ENCODE assay signal across 26 mouse cellular contexts in the genomic region with DNA sequence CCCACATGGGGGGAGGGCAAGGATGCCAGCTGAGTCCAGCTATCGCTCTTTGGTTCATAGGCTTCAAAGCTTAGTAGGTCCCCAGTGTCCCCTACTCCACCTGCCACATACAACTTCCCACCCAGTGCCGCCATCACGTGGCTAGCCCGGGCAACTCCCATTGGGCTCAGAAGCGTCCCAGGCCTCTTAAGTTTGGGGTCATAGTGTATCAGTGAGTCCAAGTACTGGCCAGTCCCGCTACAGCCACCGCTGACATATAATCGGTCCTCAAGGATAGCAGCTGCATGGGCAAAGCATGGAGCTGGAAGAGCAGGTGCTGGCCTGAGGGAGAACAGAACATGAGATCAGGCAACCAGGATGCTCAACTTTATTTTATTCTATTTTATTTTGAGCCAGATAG. TPM values are rescaled to one million over a fixed set of nuclear protein-coding genes. Genes with fewer than 3 reads are reported as not detected.
DNase-seq lines count a peak whose midpoint lies in the region; ATAC-seq lines count a peak whose summit lies in the region.
"Had no signal": no experiment of that assay in that cellular context is flagged by ENCODE, and none has a peak within 500 bp of the region (broad histone marks: within the 10 kb centered on the region; RNA-seq: fewer than 3 reads in every experiment).

No protein-coding gene starts in this region.

- no peak overlapping the region for H3K9ac ChIP-seq in heart, embryonic 11.5 days (ENCODE audit: low read depth, low read length)
- H3K9ac ChIP-seq: embryonic facial prominence, embryonic 13.5 days; embryonic facial prominence, embryonic 15.5 days; forebrain, embryonic 12.5 days had no signal

- no peaks in the 10 kb centered on the region for H3K9me3 ChIP-seq in heart, embryonic 10.5 days
- no peaks in the 10 kb centered on the region for H3K9me3 ChIP-seq in heart, embryonic 11.5 days (replicated peaks; ENCODE audit: control insufficient read depth, low read length)
- H3K9me3 ChIP-seq: embryonic facial prominence, embryonic 13.5 days; embryonic facial prominence, embryonic 15.5 days; forebrain, embryonic 10.5 days; forebrain, embryonic 12.5 days; G1E had no signal

- H3K36me3 ChIP-seq in heart, embryonic 10.5 days: no peaks in the 10 kb centered on the region
- H3K36me3 ChIP-seq in heart, embryonic 11.5 days (ENCODE audit: control insufficient read depth, insufficient read depth, low read length): no peaks in the 10 kb centered on the region
- H3K36me3 ChIP-seq: embryonic facial prominence, embryonic 13.5 days; embryonic facial prominence, embryonic 15.5 days; forebrain, embryonic 10.5 days; forebrain, embryonic 12.5 days; G1E had no signal

- H3K4me3 ChIP-seq in heart, embryonic 10.5 days: no peak overlapping the region
- H3K4me3 ChIP-seq in heart, embryonic 11.5 days (ENCODE audit: low read depth, low read length): no peak overlapping the region
- H3K4me3 ChIP-seq: embryonic facial prominence, embryonic 13.5 days; embryonic facial prominence, embryonic 15.5 days; erythroblast, embryonic 14.5 days; forebrain, embryonic 10.5 days; forebrain, embryonic 12.5 days had no signal

- H3K27ac ChIP-seq in heart, embryonic 10.5 days: no peak overlapping the region
- no peak overlapping the region for H3K27ac ChIP-seq in heart, embryonic 11.5 days (ENCODE audit: low read depth, low read length)
- H3K27ac ChIP-seq: embryonic facial prominence, embryonic 13.5 days; embryonic facial prominence, embryonic 15.5 days; forebrain, embryonic 10.5 days; forebrain, embryonic 12.5 days had no signal

- H3K4me1 ChIP-seq in heart, embryonic 10.5 days: peaks cover 5% of the 10 kb centered on the region
- H3K4me1 ChIP-seq in heart, embryonic 11.5 days (ENCODE audit: control insufficient read depth, insufficient read depth, low read length): 0 out of 2 replicates have a peak, but pooled peaks cover 4% of the 10 kb centered on the region

- peaks cover 27% of the 10 kb centered on the region for H3K27me3 ChIP-seq in heart, embryonic 10.5 days (ENCODE audit: insufficient read depth, poor library complexity, severe bottlenecking)
- H3K27me3 ChIP-seq in heart, embryonic 11.5 days (ENCODE audit: control insufficient read depth, insufficient read depth, low read length): peaks cover 2% of the 10 kb centered on the region; the same call in 1 of the 2 replicates
- H3K27me3 ChIP-seq: CH12.LX, Patski had no signal

- ATAC-seq in heart, embryonic 11.5 days (replicated peaks; ENCODE audit: insufficient number of reproducible peaks, low FRiP score, low TSS enrichment): no peak
- ATAC-seq: CD4-positive, CD25-positive, alpha-beta regulatory T cell, adult 4 months; forebrain, embryonic 14.5 days; forebrain, embryonic 16.5 days; Patski had no signal

- WGBS in heart, embryonic 10.5 days: 87% methylated on average over 8 of the region's 8 CpGs
- WGBS in heart, embryonic 11.5 days (ENCODE audit: insufficient replicate concordance): 89% methylated on average over 8 of the region's 8 CpGs

- peak; percentile 20 for DNase-seq in cerebellum, adult 9-10 months
- no peak for DNase-seq in cerebellum, postnatal 14 days
- peak; percentile 72 for DNase-seq in heart, embryonic 10.5 days (ENCODE audit: low spot score)
- DNase-seq in R1 (ENCODE audit: low read depth, low spot score): peak; percentile 29
- DNase-seq: adrenal gland, adult 2 months; adrenal gland, postnatal 10 days; adrenal gland, postnatal 25 days; B cell, adult 2 months; cerebellum, adult 11 months; cerebellum, adult 18-20 months; cerebellum, adult 8-10 months; cerebellum, postnatal 10 days; cerebellum, postnatal 36 days; embryo, embryonic 11 days had no signal

- no peak overlapping the region for H3K4me2 ChIP-seq in heart, embryonic 11.5 days
- H3K4me2 ChIP-seq: embryonic facial prominence, embryonic 13.5 days; embryonic facial prominence, embryonic 15.5 days; forebrain, embryonic 12.5 days had no signal

RNA-seq across cellular contexts. Expression of gene Klhl33, which starts 5.7 kb away (rescaled TPM):
- 0.19 TPM in 1 of 2 replicates, not detected in the other for polyA plus RNA-seq in heart, embryonic 10.5 days (2016; fragmentation: Nextera tagmentation; extraction: Ambion mirVana)
- 0.11 TPM in 1 of 2 replicates, not detected in the other for polyA plus RNA-seq in heart, embryonic 11.5 days (2014; fragmentation: Nextera tagmentation; extraction: Ambion mirVana)
- polyA plus RNA-seq: erythroblast, embryonic 14.5 days; G1E had no signal

RNA-seq across cellular contexts. Expression of gene Tep1, which starts 21.3 kb away (rescaled TPM):
- 4.6 and 6.2 TPM in 2 replicates for polyA plus RNA-seq in heart, embryonic 10.5 days (2016; fragmentation: Nextera tagmentation; extraction: Ambion mirVana)
- polyA plus RNA-seq in heart, embryonic 11.5 days (2014; fragmentation: Nextera tagmentation; extraction: Ambion mirVana): 4.4 and 6.5 TPM in 2 replicates
- polyA plus RNA-seq: erythroblast, embryonic 14.5 days had no signal

RNA-seq across cellular contexts. Expression of gene Osgep, which starts 33.1 kb away (rescaled TPM):
- polyA plus RNA-seq in heart, embryonic 10.5 days (2016; fragmentation: Nextera tagmentation; extraction: Ambion mirVana): 132 and 145 TPM in 2 replicates
- 124 and 136 TPM in 2 replicates for polyA plus RNA-seq in heart, embryonic 11.5 days (2014; fragmentation: Nextera tagmentation; extraction: Ambion mirVana)

RNA-seq across cellular contexts. Expression of gene Apex1, which starts 33.1 kb away (rescaled TPM):
- 220 and 306 TPM in 2 replicates for polyA plus RNA-seq in heart, embryonic 10.5 days (2016; fragmentation: Nextera tagmentation; extraction: Ambion mirVana)
- polyA plus RNA-seq in heart, embryonic 11.5 days (2014; fragmentation: Nextera tagmentation; extraction: Ambion mirVana): 177 and 188 TPM in 2 replicates

RNA-seq across cellular contexts. Expression of gene Pip4p1, which starts 39.0 kb away (rescaled TPM):
- polyA plus RNA-seq in heart, embryonic 10.5 days (2016; fragmentation: Nextera tagmentation; extraction: Ambion mirVana): 36.1 and 44.7 TPM in 2 replicates
- 30.3 and 33.6 TPM in 2 replicates for polyA plus RNA-seq in heart, embryonic 11.5 days (2014; fragmentation: Nextera tagmentation; extraction: Ambion mirVana)

Comparison
In these comparisons a context has a peak if more than half of its experiments do, and no peak if none do; other contexts are left out.
1. DNase-seq: peak in cerebellum, adult 9-10 months (single experiment), heart, embryonic 10.5 days (single experiment) and R1 (single experiment); none in cerebellum, postnatal 14 days (0 of 2).